Mouse (Mus musculus): Measurements from ENCODE around the gene Vps53.
A peak's percentile ranks its signal among the peaks of the same experiment; 100 is the strongest.

DNA sequence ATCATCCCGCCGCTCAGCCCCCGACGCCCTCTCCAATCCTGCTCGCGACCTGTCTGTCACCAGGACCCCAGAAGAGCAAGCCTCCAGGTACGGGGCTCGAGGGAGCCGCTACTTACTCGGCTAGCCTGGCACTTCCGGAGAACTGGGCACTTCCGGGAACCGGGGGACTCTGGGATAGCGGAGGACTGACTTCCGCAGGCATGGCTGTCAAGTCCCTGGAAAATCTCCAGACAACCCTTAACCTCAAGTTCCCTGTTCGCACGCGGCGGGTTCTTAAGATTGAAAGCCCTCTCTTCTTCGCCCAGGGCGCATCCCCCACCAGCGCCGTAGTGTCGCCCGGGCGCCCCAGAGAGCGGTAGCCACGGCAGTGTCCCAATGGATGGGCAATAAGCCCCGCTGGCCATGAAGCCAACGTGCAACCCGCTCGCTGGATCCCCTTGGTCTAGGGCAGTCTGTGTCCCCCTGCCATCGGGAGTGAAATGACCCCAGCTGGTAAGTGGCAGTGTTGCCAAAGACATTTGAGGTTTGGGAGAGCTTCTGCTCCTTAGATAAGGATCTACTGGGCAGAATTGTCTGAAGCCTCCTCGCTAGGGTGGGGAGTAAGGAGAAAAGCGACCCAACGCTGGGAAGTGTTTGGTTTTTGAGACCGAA lies at the start of gene Vps53, which contains the start of gene Fam57a:
- no peak for TF ChIP-seq CTCF (IDR thresholded peaks at IDR 0.05; ENCODE audit: borderline replicate concordance, insufficient read depth, low read length)
- TF ChIP-seq POLR2A (IDR thresholded peaks at IDR 0.05; ENCODE audit: low read depth, low read length): peak; percentile 62
